Mouse (Mus musculus) large intestine, adult 2 months (tissue): ENCODE data around the gene Pou3f3. TPM values are rescaled to one million over a fixed set of nuclear protein-coding genes. Genes with fewer than 3 reads are reported as not detected.

Experiments
- DNase-seq: peaks from one replicate; pipeline ENCODE4 v3.0.0-alpha.2; 2012; ENCODE audit warnings: low read depth, low spot score
- WGBS: fragments of 180-500 bp; shearing (Covaris S2); methylation state at CpG from one replicate; pipeline ENCODE4 v1.1.7; 2018; 5-methylcytosine and 5-hydroxymethylcytosine counted together
- polyA plus RNA-seq: library from polyadenylated mRNA; depleted of rRNA; stranded (reverse); fragments of >200 nt; gene quantifications from 2 replicates; pipeline ENCODE4 v1.2.3, GENCODE M21; 2012; rRNA removed

The Pou3f3 gene
- polyA plus RNA-seq, 1 experiment = not detected

GRCm38 (mm10) chr1:42749536-42750292, 54.1 kb downstream of the Pou3f3 start:
- 69% methylated on average over 6 of the region's 6 CpGs for WGBS
- DNase-seq = no peak

Other genes starting within 250 kb of the Pou3f3 start
- gene Mrps9, start 155.5 kb downstream of the Pou3f3 start, polyA plus RNA-seq = 26.2 and 29.2 TPM in 2 replicates